Mouse (Mus musculus) neural tube, embryonic 14.5 days (tissue): ENCODE measurements around the gene Samm50. TPM values are rescaled to one million over a fixed set of nuclear protein-coding genes. Genes with fewer than 3 reads are reported as not detected.

Experiments
- ATAC-seq: fragments of 200-750 bp; cut with Nextera tagmentation; 2 replicates; pipeline ENCODE4 v1.8.0; 2017; ENCODE audit warnings: low read depth, mild to moderate bottlenecking, moderate TSS enrichment, moderate library complexity
- H3K27ac ChIP-seq: fragments of 300-500 bp; sonication (generic); 2 replicates; pipeline ENCODE4 v1.5.1; 2014; ENCODE audit warnings: low read depth, mild to moderate bottlenecking, control low read depth, low read length, moderate library complexity, mixed read lengths
- H3K27me3 ChIP-seq: fragments of 300-500 bp; sonication (generic); 2 replicates; pipeline ENCODE4 v1.6.1; 2014; ENCODE audit warnings: low read length; ENCODE audit not compliant: control insufficient read depth, insufficient read depth
- H3K36me3 ChIP-seq: fragments of 300-500 bp; sonication (generic); 2 replicates; pipeline ENCODE4 v1.6.1; 2014; ENCODE audit warnings: low read length, mixed read lengths; ENCODE audit not compliant: control insufficient read depth, insufficient read depth
- H3K4me1 ChIP-seq: fragments of 300-500 bp; sonication (generic); 2 replicates; pipeline ENCODE4 v1.6.1; 2014; ENCODE audit warnings: low read length; ENCODE audit not compliant: control insufficient read depth, insufficient read depth
- H3K4me2 ChIP-seq: fragments of 300-500 bp; sonication (generic); 2 replicates; pipeline ENCODE4 v1.6.1; 2014; ENCODE audit warnings: mild to moderate bottlenecking, low read depth, low read length, control low read depth
- H3K4me3 ChIP-seq: fragments of 300-500 bp; sonication (generic); 2 replicates; pipeline ENCODE4 v1.5.1; 2014; ENCODE audit warnings: low read depth, low read length, control low read depth, mixed read lengths
- H3K9ac ChIP-seq: fragments of 300-500 bp; sonication (generic); replicated peaks from 2 replicates; pipeline ENCODE4 v1.6.1; 2014; ENCODE audit warnings: low read depth, mild to moderate bottlenecking, control low read depth, low read length, mixed read lengths
- H3K9me3 ChIP-seq: fragments of 300-500 bp; sonication (generic); 2 replicates; pipeline ENCODE4 v1.6.1; 2016; ENCODE audit warnings: low read length; ENCODE audit not compliant: control insufficient read depth
- WGBS: fragments of 180-500 bp; shearing (Covaris S2); extraction: QIAGEN DNeasy Blood & Tissue Kit; methylation state at CpG from one replicate; pipeline ENCODE4 v1.1.7; 2014; 5-methylcytosine and 5-hydroxymethylcytosine counted together
- polyA plus RNA-seq: library from polyadenylated mRNA; unstranded; fragments of >200 nt; fragmentation: Nextera tagmentation; extraction: Ambion mirVana; gene quantifications from 2 replicates; pipeline ENCODE4 v1.2.1, GENCODE M21; 2014

The Samm50 gene
- polyA plus RNA-seq, 1 experiment from 2014 or later, result 55.2 TPM

DNA sequence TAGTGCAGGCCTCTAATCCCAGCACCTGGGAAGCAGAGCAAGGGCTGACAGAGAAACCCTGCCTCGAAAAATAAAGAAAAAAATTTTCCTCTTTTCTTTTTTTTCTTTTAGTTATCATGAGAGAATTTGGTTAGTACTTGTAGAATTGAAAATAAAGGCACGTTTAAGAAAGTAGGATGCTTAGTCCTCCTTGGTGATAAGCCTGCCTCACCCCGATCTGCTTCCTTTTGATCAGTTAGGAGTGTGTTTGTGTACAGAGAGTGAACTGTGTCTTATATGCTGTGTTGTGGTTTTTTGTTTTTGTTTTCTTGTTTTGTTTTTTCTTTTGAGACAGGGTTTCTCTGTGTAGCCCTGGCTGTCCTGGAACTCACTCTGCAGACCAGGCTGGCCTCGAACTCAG lies 15.3 kb downstream of the Samm50 start:
- WGBS, result 97% methylated on average over 4 of the region's 4 CpGs
- peaks cover 51% of the 10 kb centered on the region for H3K36me3 ChIP-seq
- no peaks in the 10 kb centered on the region for H3K27me3 ChIP-seq

DNA sequence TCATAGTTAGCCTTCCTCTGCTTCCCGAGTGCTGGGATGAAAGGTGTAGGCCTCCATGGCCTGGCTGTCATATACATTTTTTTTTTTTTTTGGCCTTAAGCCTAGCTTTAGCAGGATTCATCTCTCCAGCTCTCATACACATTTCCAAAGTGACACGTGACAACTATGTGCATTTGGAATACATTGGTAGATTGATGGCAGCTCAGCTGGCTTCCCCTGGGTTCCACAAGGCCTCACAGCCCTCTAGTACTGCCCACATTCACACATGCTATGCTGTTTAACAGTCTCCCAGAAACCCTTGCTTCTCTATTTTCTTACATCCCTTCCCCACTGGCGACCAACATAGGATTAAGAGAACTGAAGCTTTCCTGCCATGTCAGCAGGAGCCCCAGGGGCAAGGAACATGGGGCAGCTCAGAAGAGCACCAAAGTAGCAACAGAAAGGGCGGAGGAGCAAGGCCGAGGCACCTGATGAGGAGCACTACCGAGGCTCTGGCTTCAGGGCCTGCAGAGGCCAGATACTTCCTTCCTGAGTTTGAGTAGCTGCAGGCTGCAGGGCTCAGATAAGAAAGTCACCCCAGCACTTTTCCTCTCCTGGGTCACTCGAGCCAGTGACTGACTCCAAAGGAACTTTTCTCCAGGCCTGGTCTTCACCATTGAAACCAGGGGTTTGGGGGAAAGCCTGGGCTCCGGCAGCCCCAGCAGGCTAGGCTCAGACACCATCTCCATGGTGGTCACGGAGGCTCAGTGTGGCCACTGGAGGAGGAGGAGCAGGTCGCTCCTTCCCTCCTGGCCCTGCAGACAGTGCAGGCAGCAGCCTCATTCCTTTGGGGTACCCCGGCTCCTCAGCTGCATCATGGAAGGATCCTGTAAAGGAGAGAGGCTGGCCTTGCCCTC lies 17.7 kb downstream of the Samm50 start:
- no peak for ATAC-seq
- WGBS, result 89% methylated on average over 11 of the region's 11 CpGs
- Histone ChIP-seq H3K27ac (no peak overlapping the region), H3K9me3 (no peaks in the 10 kb centered on the region), H3K9ac (no peak overlapping the region), H3K27me3 (no peaks in the 10 kb centered on the region), H3K4me2 (no peak overlapping the region), H3K4me1 (no peaks in the 10 kb centered on the region), H3K4me3 (no peak overlapping the region), H3K36me3 (peaks cover 30% of the 10 kb centered on the region; the same call in 1 of the 2 replicates)

More for the DNA sequence above, 15.3 kb downstream of the Samm50 start:
- no peak for ATAC-seq
- Histone ChIP-seq H3K9me3 (no peaks in the 10 kb centered on the region), H3K27ac (no peak overlapping the region), H3K4me1 (no peaks in the 10 kb centered on the region), H3K4me2 (no peak overlapping the region), H3K4me3 (no peak overlapping the region), H3K9ac (no peak overlapping the region)

DNA sequence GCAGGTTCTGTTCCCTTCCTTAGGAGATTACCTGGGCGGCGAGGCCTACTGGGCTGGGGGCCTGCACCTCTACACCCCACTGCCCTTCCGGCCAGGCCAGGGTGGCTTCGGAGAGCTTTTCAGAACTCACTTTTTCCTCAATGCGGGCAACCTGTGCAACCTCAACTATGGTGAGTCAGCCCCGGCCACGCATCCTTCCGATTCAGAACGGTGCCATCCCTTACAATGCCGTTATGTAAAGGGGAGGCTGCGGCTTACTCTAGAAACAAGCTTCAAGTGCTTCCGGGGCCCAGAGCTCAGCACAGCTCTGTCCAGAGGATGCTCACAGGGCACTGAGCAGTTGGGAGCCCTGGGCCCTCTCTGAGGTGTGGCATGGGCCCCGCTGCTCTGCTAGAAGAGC lies 18.4 kb downstream of the Samm50 start:
- H3K9me3 ChIP-seq, result no peaks in the 10 kb centered on the region
- no peak overlapping the region for H3K4me3 ChIP-seq
- no peak overlapping the region for H3K9ac ChIP-seq
- H3K36me3 ChIP-seq, result peaks cover 26% of the 10 kb centered on the region; the same call in 1 of the 2 replicates
- H3K4me2 ChIP-seq, result no peak overlapping the region
- no peaks in the 10 kb centered on the region for H3K4me1 ChIP-seq
- WGBS, result 97% methylated on average over 13 of the region's 13 CpGs
- no peak for ATAC-seq
- no peak overlapping the region for H3K27ac ChIP-seq
- H3K27me3 ChIP-seq, result no peaks in the 10 kb centered on the region

DNA sequence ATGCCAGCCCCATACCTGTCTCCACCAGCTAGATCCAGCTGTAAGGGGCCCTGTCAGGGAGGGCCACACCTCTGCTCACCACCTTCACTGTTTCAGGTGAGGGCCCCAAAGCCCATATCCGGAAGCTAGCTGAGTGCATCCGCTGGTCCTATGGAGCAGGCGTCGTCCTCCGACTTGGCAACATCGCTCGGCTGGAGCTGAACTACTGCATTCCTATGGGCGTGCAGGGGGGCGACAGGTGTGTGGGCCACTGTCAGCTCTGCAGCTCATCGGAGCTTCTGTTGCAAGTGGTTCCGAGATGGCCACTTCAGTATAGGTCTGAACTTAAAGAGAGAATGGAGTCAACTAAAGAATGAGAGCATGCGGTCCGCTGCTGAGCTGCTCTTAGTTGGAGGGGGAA lies 18.9 kb downstream of the Samm50 start:
- ATAC-seq, result no peak
- Histone ChIP-seq H3K36me3 (peaks cover 26% of the 10 kb centered on the region; the same call in 1 of the 2 replicates), H3K9me3 (no peaks in the 10 kb centered on the region), H3K27me3 (no peaks in the 10 kb centered on the region), H3K4me3 (no peak overlapping the region), H3K4me2 (no peak overlapping the region), H3K9ac (no peak overlapping the region), H3K4me1 (no peaks in the 10 kb centered on the region), H3K27ac (no peak overlapping the region)
- 90% methylated on average over 13 of the region's 13 CpGs for WGBS

DNA sequence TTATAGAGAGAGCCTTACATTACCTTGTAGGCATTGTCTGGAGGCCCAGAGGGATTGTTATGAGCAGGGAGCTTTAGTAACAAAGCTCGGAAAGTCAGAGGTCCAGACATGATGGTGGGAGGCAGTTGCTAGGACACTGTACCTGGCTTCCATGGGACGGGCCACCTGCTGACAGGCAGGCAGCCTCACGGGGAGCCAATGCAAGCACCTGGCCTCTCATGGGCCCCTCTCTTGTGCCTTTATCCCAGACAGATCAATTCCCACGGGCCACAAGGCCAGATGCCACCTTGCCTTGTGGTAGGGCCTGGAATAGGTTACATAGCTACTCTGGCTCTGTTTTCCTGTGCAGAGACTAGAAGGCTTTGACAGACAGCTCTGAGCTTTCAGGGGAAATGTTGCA lies 19.5 kb downstream of the Samm50 start:
- Histone ChIP-seq H3K27ac (no peak overlapping the region), H3K36me3 (peaks cover 23% of the 10 kb centered on the region; the same call in 1 of the 2 replicates), H3K4me3 (no peak overlapping the region), H3K9ac (no peak overlapping the region), H3K4me1 (no peaks in the 10 kb centered on the region; the same call in 1 of the 2 replicates), H3K27me3 (no peaks in the 10 kb centered on the region), H3K4me2 (no peak overlapping the region), H3K9me3 (no peaks in the 10 kb centered on the region)
- ATAC-seq, result no peak
- WGBS, result 87% methylated on average over 4 of the region's 4 CpGs

DNA sequence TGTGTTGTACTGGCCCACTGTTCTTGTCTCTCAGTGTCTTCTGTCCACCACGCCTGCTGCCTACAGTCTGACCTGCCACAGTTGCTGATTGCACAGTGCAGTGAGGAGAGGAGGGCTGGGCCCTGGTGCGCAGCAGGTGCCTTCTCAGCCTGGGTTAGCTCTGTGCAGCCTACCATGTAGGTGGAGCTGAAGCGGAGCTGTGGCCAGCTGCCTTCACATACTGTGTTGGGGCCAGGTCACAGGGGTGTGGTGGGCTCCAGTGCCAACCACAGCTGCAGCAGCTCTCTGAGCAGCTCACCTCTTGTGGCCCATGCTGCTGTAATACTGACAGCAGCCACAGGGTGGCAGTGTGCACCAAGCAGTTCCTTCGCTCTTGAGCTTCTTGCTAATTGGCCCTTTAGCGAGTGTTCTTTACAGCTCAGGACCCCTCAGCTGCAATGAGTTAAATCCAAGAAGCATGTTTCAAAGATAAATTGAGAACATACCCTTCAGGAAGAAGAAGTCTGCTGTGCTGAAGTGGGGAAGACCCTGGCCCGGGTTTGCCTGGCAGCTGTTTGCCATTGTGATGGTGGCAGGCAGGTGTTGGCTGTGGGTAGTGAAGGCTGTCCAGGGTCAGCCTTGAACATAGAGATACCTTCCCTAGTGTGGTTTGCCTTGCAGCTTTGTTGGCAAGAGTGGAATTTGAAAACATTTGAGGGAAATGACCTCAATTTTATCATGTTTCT lies 20.2 kb downstream of the Samm50 start:
- Histone ChIP-seq H3K4me2 (no peak overlapping the region), H3K9me3 (no peaks in the 10 kb centered on the region), H3K27me3 (no peaks in the 10 kb centered on the region), H3K9ac (no peak overlapping the region), H3K27ac (no peak overlapping the region), H3K4me3 (no peak overlapping the region), H3K36me3 (peaks cover 17% of the 10 kb centered on the region; the same call in 1 of the 2 replicates), H3K4me1 (no peaks in the 10 kb centered on the region; the same call in 1 of the 2 replicates)
- 49% methylated on average over 6 of the region's 6 CpGs for WGBS
- ATAC-seq, result peak; percentile 65

DNA sequence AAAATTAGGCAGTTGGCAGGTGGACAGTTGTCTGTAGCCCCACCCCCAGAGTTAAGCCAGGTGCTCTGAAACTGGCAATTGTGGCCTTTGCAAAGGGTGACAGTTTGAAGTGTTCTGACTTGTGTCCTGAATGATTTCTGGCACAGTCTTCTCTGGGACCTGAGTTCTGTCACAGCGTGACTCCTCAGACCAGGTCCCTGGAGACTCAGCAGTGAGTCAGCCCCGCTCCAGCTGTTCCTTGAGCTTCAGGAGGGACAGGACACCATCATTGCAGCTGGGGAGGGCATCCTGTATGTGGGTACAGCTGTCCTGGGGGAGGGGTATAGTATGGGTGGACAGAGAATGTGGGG lies 20.7 kb downstream of the Samm50 start:
- Histone ChIP-seq H3K27me3 (no peaks in the 10 kb centered on the region), H3K9ac (no peak overlapping the region), H3K4me1 (peaks cover under 1% of the 10 kb centered on the region; the same call in 1 of the 2 replicates), H3K4me3 (no peak overlapping the region), H3K36me3 (peaks cover 16% of the 10 kb centered on the region; the same call in 1 of the 2 replicates), H3K9me3 (no peaks in the 10 kb centered on the region), H3K4me2 (no peak overlapping the region), H3K27ac (no peak overlapping the region)
- 83% methylated on average over 2 of the region's 2 CpGs for WGBS
- ATAC-seq, result 0 out of 2 replicates have a peak, but pooled peaks have one; percentile 18

DNA sequence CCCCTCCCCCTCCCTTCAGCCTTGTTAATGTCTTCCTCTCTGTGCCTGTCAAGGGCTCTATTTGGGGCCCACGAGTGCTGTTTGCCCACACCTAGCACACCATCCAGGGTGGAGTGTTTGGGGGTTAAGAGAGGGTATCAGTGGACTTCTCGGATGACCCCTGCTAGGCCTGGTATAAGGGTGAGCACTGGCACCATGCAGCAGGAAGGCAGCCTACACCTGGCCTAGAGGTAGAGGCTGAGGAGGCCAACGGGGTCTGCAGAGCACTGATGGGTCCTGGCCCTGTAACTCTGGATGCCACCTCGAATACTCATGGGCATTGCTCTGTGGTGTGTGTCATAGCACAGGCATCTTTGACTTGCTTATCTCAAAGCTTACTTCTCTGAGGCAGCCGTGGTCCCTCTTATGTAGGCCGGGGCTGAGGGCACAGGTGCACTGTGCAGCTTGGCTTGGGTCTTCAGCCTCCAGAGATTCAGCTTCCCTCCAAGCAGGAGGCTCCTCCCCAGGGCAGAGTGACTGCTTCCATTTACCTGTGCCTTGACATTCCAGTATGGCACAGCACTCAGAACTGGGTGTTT lies 21.2 kb downstream of the Samm50 start:
- ATAC-seq, result no peak
- Histone ChIP-seq H3K27me3 (no peaks in the 10 kb centered on the region), H3K4me3 (no peak overlapping the region), H3K9ac (no peak overlapping the region), H3K36me3 (peaks cover 12% of the 10 kb centered on the region; the same call in 1 of the 2 replicates), H3K27ac (no peak overlapping the region), H3K4me1 (peaks cover 5% of the 10 kb centered on the region; the same call in 1 of the 2 replicates), H3K4me2 (no peak overlapping the region), H3K9me3 (no peaks in the 10 kb centered on the region)
- WGBS, result 97% methylated on average over 6 of the region's 6 CpGs
